Mouse (Mus musculus): ENCODE measurements at regions not wholly inside any gene's neighbourhood (a gene's known extent, or its start where the extent isn't known, plus 50 kb on each side); places are given as distances from the start of the nearest gene placed in this dataset.
A peak's percentile ranks its signal among the peaks of the same experiment; 100 is the strongest.

DNA sequence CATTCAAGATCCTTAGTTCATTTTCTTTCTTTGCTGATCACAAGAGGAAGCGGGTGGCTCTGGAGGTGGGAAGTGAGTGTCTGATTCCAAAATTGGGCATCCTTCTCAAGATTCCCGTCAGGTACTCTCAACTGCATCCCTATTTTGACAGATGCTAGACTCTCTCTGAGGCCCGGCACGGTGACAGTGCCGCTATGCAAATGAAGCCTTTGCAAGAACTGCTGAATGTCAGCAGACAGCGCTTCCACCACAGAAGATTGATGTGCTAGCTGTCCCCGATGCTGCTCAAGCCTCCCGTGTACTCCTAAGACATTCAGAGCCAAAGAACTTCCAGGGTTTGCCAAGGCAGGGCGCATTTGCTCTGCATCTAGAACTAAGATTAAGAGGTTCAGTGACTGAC lies 50.9 kb upstream of the Cpne4 start:
- no peak for DNase-seq (ENCODE audit: extremely low spot score in 1 of 2, low spot score in 1 of 2)

DNA sequence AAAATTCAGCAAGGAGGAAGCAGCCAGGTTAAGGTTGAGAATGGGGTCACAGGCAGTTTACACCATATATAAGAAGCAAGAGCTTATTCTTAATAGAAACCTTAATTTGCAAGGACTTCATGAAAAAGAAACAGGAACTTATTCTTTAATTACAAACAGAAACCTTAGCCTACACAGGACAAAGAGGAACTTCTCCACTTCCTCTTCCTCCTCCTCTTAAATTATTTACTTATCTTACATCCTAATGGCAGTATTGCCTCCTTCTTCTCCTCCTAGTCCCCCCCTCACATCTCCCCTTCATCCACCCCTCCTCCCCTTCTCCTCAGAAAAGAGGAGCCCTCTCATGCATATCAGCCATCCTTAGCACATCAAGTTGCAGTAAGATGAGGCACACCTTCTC lies 56.4 kb upstream of the Cpne4 start:
- DNase-seq (ENCODE audit: extremely low spot score in 1 of 2, low spot score in 1 of 2), result no peak

DNA sequence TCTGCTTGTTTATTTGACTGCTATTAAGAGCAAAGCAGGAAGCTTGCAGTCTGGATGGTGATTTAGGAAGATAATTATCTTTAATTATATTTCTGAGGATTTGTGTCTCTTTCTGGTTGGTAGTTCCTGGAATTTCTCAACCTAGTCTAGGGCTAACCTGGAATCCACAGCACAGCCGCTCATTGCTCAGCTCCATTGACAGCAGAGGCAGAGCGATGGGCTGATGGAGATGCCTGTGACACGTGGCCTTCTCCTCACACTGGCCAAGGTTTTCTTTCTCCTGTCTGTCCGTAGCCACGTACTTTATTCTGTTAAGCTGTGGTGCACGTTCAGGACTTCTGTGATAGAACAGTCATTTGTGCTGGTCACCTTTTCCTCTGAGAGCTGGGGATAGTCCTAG lies 57.7 kb upstream of the Cpne4 start:
- DNase-seq (ENCODE audit: extremely low spot score in 1 of 2, low spot score in 1 of 2), result no peak

GRCm38 (mm10) chr9:104482440-104482839 lies 64.6 kb upstream of the Cpne4 start:
- no peak for DNase-seq (ENCODE audit: extremely low spot score in 1 of 2, low spot score in 1 of 2)

- no peak for DNase-seq (ENCODE audit: extremely low spot score in 1 of 2, low spot score in 1 of 2)
These were observed 66.4 kb upstream of the Cpne4 start for GRCm38 (mm10) chr9:104480683-104481082.

GRCm38 (mm10) chr9:104474831-104475230 lies 72.3 kb upstream of the Cpne4 start:
- DNase-seq (ENCODE audit: extremely low spot score in 1 of 2, low spot score in 1 of 2), result no peak

DNA sequence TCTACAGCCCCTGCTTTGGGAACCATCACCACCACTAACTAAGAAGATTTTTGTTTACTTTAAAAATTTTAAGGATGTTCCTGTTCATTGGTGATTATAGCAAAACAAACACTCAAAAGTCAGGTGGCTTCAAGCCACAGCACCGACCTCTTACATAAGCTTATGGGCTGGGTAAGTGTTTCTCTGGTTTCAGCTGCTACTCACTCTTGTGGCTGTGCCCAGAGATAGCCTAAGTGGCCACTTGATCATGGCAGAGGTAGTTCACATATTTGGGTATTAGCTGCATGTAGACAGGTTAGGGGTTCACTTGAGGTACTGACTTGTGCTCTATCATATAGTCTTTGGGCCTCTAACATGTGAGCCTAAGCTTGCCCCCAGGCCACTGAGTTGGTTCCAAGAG lies 79.8 kb upstream of the Cpne4 start:
- no peak for DNase-seq (ENCODE audit: extremely low spot score in 1 of 2, low spot score in 1 of 2)

GRCm38 (mm10) chr9:104463701-104464100 lies 83.4 kb upstream of the Cpne4 start:
- DNase-seq (ENCODE audit: extremely low spot score in 1 of 2, low spot score in 1 of 2), result no peak

DNA sequence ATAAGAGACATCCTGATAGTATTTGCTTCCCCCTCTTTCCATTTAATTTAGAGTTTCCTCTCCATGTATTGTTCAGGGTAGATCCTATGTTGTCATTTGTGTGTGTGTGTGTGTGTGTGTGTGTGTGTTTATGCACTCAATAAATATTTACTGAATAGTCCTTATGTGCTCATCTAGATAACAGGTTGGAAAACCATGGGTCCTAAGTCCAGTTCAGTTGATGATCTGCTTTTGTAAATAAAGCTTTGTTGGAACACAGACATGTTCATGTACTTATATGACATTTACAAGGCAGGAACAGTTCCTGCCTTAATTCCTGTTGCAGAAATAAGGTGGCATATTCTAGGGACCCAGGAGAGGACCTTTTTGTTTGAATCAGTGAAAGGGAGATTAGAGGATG lies 87.0 kb upstream of the Cpne4 start:
- no peak for DNase-seq (ENCODE audit: extremely low spot score in 1 of 2, low spot score in 1 of 2)

DNA sequence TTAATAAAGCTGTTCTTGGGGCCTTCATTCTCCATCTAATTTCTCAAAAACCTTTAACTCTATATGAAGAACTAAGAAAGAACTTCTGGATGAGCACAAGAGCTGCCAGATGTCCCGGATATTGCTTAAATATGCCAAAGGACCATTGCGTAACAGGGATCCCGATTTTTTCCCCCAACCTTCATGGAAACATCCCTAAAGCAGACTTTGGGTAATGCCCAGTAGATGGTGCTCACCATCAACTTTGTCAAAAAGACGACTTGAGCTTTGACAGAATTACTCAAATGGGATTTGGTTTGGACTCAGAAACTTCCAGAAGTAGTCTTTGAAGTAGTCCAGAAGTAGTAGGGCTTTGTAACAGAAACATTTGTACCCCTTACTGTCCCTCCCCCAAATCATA lies 89.5 kb upstream of the Cpne4 start:
- peak in 1 of 2 experiments; percentile 12 for DNase-seq (ENCODE audit: extremely low spot score in 1 of 2, low spot score in 1 of 2)

DNA sequence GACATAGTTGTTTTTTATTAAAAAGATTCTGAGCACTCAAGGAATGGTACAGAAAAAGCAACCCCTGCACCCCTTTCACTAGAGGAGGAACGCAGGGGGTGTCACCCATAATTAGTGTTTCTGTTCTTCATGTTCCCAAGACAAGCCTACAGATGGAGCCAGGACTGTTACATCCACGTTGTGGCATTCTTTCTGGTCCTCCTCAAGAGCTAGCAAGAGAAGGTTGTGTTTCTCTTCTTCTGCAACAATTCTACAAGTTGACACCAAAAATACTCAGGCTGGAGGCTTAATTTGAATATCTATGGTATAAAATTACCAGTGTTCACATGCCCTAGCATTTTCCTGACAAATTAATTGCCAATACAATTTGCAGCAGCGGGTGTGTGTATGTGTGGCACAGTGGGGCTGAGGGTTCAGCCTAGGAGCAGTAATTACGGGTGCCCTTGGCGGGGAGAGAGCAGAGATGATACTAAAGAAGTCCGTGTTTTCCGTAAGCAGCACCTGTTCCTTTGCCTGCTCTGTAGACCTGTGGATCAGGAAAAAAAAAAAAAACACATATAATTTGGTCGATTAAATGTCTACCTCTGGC lies 98.4 kb upstream of the Cpne4 start:
- DNase-seq (ENCODE audit: extremely low spot score in 1 of 2, low spot score in 1 of 2), result no peak

- DNase-seq (ENCODE audit: extremely low spot score in 1 of 2, low spot score in 1 of 2), result peak; percentile 32 to 69
These were observed 102.2 kb upstream of the Cpne4 start for GRCm38 (mm10) chr9:104444906-104445305.

GRCm38 (mm10) chr9:104443236-104443635 lies 103.8 kb upstream of the Cpne4 start:
- DNase-seq (ENCODE audit: extremely low spot score in 1 of 2, low spot score in 1 of 2), result no peak

- DNase-seq (ENCODE audit: extremely low spot score in 1 of 2, low spot score in 1 of 2), result no peak
These were observed 75.5 kb upstream of the Acpp start for GRCm38 (mm10) chr9:104413021-104413420.

- peak in 1 of 2 experiments; percentile 51 for DNase-seq (ENCODE audit: extremely low spot score in 1 of 2, low spot score in 1 of 2)
These were observed 72.7 kb upstream of the Acpp start for GRCm38 (mm10) chr9:104410211-104410610.

DNA sequence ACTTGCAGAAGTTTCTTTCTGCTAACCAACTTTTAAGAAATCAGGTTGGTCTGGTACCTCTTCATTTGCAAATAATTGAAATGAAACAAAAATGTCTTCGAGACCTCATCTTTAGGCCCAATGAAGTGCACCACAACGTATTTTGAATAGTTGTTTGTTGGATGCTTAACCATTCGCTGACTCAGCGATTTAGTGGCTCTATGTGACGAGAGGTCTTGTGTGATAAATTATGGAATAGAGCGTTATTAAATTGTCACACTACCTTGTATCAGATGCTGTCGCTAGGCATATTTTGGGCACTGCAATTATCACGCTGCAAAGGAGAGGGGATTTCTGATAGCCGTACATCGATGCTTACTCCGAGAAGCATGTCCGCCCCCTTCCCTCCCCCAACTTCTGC lies 71.8 kb upstream of the Acpp start:
- no peak for DNase-seq (ENCODE audit: extremely low spot score in 1 of 2, low spot score in 1 of 2)

DNA sequence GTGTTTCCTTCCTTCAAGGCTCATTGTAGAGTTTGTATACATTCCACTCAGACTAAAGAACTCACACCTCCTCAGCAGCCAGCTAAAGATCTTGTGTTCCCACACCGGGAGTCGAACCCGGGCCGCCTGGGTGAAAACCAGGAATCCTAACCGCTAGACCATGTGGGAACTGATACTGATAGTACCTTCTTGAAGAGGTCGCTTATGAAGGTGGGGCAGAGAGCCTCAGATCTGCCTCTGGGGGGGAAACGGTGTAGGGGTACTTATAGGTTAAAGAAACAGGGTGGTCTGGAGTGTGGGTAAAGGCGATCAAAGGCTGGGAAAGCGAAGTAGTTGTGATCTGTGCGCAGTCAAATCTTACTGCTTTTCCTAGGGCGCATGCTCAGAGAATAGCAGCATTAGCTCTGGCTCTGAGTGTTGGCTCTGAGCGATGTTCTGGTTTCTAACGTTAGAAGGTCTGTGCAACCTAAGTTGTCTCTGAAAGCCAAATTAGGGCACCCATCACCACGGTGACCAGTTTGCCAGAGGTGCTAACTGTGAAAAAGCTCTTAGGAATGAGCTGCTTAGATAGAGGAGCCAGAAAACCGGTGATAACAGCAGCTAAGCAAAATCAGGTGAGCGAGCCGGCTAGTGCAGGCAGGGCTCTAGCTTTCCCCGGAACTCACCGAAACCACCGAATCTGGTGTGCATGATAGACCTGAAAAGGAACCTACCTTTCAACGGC lies 71.2 kb upstream of the Acpp start:
- peak; percentile 54 to 67 for DNase-seq (ENCODE audit: extremely low spot score in 1 of 2, low spot score in 1 of 2)

DNA sequence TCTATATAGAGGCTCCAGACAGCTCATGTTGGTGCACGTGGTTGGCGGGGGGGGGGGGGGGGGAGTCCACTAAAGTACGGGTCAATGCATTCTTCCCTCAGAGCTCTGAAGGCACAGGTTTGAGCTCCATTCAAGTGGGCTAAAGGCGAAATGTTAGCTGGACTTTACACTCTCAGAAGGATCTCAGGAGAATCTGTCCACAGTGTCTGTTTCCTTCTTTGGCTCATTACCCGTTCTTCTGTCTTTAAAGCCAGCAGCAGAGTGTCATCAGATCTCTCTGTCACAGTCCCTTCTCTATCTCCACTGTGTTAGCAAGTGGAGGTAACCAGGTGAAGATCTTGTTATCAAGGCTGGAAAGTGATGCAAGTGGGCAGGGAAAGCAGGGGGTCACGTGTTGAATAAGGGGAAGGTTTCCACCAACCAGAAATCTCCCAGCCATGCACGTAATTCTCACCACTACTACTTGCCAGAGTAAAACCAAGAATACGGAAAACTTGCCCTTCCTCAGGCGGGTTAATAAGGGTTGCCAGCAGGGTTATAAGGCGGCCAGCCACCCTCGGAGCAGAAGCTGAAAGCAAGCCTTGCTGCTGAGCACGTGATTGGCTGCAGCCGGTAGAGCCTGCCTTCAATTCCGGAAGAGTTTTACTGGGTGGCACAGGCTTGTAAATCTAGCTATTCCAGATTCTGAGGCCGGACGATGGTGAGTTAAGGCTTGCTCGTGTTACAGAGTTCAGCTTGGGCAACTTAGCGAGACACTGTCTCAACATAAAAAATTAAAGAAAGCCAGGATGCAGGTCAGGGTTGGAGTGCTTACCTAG lies 70.2 kb upstream of the Acpp start:
- peak in 1 of 2 experiments; percentile 4 for DNase-seq (ENCODE audit: extremely low spot score in 1 of 2, low spot score in 1 of 2)

- no peak for DNase-seq (ENCODE audit: extremely low spot score in 1 of 2, low spot score in 1 of 2)
These were observed 69.5 kb upstream of the Acpp start for GRCm38 (mm10) chr9:104407011-104407410.

DNA sequence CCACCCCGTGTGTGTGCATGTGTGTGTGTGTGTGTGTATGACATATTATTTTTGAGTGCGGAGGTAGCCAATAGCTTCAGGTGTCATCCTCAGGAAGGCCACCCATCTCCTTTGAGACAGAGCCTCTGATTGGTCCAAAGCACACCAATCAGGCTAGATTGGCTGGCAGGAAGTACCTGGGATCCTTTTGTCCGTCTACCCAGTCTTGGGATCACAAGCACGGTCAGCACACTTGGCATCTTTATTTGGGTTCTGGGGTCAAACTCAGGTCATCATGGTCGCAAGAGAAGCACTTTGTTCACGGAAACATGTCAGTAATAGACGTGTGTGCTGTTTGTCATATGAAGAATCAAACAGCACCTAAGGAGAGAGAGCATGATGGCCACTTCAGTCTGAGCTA lies 68.9 kb upstream of the Acpp start:
- no peak for DNase-seq (ENCODE audit: extremely low spot score in 1 of 2, low spot score in 1 of 2)

DNA sequence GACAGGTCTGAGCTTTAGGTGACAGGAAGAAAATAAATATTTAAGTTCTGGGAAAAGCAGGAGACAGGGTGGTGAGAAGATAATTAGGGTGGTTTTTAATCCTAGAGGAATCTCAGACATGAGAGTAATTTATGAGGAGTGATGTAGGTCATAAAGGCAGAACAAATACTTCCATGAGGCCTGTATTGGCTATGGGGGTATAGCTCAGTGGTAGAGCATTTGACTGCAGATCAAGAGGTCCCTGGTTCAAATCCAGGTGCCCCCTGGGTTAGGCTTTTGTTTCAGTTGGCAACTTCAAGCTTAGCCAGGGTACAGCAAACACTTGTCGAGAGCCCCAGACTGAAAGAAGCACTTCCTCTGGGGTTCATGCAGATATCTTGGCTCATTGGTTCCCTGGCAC lies 66.3 kb upstream of the Acpp start:
- DNase-seq (ENCODE audit: extremely low spot score in 1 of 2, low spot score in 1 of 2), result no peak

DNA sequence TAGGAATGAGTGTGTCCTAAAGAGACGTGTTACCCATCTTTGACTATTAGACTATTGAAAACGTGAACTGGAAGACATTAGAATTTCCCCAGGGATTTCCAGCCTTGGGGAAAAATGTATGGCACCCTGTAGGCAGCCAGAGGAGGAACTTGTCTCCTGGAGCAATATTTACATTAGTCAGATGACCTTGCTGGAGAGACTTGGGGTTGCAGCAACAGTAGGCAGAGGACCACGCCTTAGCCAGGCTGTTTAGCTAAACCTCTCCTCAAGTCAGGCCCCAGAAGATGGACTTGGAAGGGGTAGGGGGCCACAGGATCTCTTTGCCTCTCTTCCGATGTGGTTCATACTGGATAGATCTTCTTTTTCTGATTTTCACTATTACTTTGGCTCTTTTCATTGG lies 64.1 kb upstream of the Acpp start:
- no peak for DNase-seq (ENCODE audit: extremely low spot score in 1 of 2, low spot score in 1 of 2)

All from layer of hippocampus, postnatal 25 days (tissue).